Mouse (Mus musculus): ENCODE results near the gene Rpl27. TPM values are rescaled to one million over a fixed set of nuclear protein-coding genes. Genes with fewer than 3 reads are reported as not detected.
"Not testable (repeated sequence)": the region's sequence is repeated elsewhere in the genome, so short reads cannot be mapped to it uniquely, and the experiment has no call there.

Rpl27 gene
- polyA plus RNA-seq, 1 experiment from 2014 or later: 310 TPM

DNA sequence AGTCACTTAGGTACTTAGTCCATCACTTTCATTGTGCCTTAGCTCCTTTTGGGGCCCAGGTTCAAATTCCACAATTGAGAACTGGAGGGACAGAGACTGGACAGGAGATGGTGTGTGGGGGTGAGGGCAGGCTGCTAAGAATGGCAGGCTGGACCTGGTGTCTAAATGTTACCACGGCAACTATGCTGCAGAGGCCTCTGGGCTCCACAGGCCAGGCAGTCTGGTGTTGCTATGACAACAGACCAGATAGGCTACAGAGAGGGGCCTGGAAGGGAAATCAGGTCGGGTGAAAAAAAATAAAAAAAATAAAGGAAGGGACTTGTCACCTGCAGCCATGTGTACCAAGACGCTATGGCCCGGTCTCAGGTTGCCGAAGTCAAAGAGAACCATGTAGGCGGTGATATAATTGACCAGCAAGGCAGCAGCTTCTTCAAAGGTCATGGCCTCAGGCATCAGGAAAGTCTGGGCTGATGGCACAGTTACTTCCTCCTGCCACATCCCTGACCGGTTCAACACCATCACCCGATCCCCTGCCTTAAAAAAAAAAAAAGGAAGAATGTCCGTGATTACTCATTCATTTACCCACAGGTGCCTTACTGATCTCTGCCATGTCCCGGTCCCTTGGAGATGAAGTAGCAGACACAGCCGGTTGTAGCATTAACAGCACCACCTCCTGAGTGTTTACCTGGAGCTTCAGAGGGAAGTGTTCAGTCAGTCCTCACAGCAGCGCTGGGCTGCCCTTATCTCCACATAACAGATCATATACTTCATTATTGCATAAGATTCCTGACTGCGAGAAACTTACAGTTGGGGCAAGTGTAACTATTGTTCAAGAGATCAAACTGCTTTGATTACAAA, 20.7 kb downstream of the Rpl27 start:
- peak; percentile 53; the same call in 1 of the 2 replicates for ATAC-seq
- H3K4me1 ChIP-seq (replicated peaks): peaks cover 53% of the 10 kb centered on the region
- H3K4me2 ChIP-seq (replicated peaks): peak overlapping the region; percentile 82
- H3K27ac ChIP-seq: peak overlapping the region; percentile 63
- peak overlapping the region; percentile 44 for H3K9ac ChIP-seq (replicated peaks)
- H3K9me3 ChIP-seq: no peaks in the 10 kb centered on the region
- WGBS: 25% methylated on average over 13 of the region's 13 CpGs
- H3K4me3 ChIP-seq (replicated peaks): peak overlapping the region; percentile 95
- peaks cover 48% of the 10 kb centered on the region for H3K36me3 ChIP-seq
- no peaks in the 10 kb centered on the region for H3K27me3 ChIP-seq

DNA sequence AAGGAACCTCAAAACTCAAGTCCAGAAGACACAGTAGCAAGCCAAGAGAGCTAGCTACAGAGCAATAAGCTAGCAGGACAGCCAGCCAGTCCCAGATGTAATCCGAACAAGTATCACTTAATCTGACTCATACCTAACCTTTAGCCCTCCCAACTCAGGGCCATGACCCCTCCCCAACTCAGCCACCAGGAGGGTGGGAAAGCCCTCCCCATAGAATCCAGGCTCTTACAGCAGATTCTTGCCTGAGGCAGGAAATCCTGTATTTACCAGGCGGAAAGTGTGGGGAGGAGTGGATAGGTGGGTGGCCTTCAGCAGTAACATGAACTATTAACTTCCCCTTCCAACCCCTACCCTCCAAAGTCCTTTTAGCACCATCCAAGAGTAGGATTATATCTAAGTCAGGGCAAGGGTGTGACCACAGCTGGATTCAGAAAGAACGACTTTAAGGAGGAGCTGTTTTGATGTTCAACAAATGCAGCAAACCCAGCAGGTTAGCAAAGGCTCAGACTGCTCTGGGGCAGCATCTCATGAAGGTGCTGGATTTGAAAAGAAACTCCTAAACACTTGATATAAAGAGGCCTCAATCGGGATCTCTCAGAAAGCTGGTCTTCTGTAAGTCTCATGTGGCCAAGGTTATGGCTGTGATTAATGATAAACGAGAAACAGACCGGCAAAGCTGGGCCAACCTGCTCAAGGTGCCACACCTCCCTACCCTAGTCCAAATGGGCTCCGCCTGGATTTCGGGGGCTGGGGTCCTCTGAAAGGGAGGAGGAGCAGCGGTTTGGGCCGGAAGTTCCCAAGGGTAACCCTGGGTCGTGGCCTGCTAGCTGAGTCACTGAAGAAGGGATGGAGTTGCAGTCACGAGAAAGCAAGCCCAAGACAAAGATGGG, 22.4 kb downstream of the Rpl27 start, which contains the start of gene Rnd2:
Gene Rnd2, plus strand, starts transcription at position 789 of the 890 bp plus-strand sequence.
- H3K4me3 ChIP-seq (replicated peaks): peak within 1 kb of the TSS; percentile 95
- WGBS: 14% methylated on average over 12 of the region's 12 CpGs
- H3K9ac ChIP-seq (replicated peaks): peak within 1 kb of the TSS; percentile 95
- H3K27me3 ChIP-seq: no peaks in the 10 kb centered on the region
- no peaks in the 10 kb centered on the region for H3K9me3 ChIP-seq
- peaks cover 32% of the 10 kb centered on the region for H3K36me3 ChIP-seq
- H3K4me1 ChIP-seq (replicated peaks): peaks cover 62% of the 10 kb centered on the region
- no peak for ATAC-seq
- peak within 1 kb of the TSS; percentile 94 for H3K27ac ChIP-seq
- peak within 1 kb of the TSS; percentile 82 for H3K4me2 ChIP-seq (replicated peaks)

GRCm38 (mm10) chr11:101465101-101465868, 23.2 kb downstream of the Rpl27 start:
- H3K4me3 ChIP-seq (replicated peaks): peak overlapping the region; percentile 95
- H3K27ac ChIP-seq: peak overlapping the region; percentile 94
- peak overlapping the region; percentile 95 for H3K9ac ChIP-seq (replicated peaks)
- H3K4me2 ChIP-seq (replicated peaks): peak overlapping the region; percentile 82
- 2% methylated on average over 51 of the region's 51 CpGs for WGBS
- peaks cover 65% of the 10 kb centered on the region for H3K4me1 ChIP-seq (replicated peaks)
- H3K27me3 ChIP-seq: no peaks in the 10 kb centered on the region
- no peaks in the 10 kb centered on the region for H3K9me3 ChIP-seq
- peak; percentile 38 for ATAC-seq
- H3K36me3 ChIP-seq: peaks cover 24% of the 10 kb centered on the region

DNA sequence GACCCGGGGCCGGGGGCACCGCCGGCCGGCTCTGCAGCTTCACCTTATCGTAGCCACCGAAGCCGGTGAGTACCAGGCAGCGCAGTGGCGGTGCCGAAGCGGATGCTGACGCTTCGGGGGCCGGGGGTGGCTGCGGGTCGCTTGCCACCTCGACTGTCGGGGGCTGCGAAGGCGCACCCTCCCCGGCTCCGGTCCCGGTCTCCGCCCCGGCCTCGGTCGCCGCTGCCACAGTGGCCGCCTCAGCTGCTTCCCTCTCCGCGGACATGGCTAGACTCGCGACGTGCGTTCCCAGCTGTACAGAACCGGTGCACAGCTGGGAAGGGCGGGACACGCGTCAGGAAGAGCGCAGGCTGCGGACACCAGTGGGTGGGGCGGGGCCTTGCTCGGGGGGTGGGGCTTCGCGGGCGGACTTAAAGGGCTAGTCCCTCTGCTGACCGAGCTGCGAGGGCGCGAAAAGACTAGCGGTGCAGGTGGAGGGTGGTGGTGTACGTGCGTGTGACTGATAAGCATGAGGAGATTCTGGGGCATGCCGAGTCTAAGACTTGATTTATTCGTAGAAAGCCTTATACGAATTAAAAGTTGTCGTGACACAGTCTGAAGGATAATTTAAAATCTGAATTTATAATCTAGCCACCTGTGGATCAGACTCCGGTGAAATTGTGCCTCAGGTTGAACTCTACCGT, 23.9 kb downstream of the Rpl27 start, which contains the start of gene Vat1:
Gene Vat1, minus strand, starts transcription at position 362 of the 683 bp plus-strand sequence.
- peaks cover 22% of the 10 kb centered on the region for H3K36me3 ChIP-seq
- no peaks in the 10 kb centered on the region for H3K9me3 ChIP-seq
- peaks cover 72% of the 10 kb centered on the region for H3K4me1 ChIP-seq (replicated peaks)
- H3K4me3 ChIP-seq (replicated peaks): peak within 1 kb of the TSS; percentile 95
- peak within 1 kb of the TSS; percentile 82 for H3K4me2 ChIP-seq (replicated peaks)
- H3K27me3 ChIP-seq: no peaks in the 10 kb centered on the region
- peak; percentile 60 for ATAC-seq
- peak within 1 kb of the TSS; percentile 94 for H3K27ac ChIP-seq
- peak within 1 kb of the TSS; percentile 95 for H3K9ac ChIP-seq (replicated peaks)
- WGBS: 1% methylated on average over 60 of the region's 60 CpGs

DNA sequence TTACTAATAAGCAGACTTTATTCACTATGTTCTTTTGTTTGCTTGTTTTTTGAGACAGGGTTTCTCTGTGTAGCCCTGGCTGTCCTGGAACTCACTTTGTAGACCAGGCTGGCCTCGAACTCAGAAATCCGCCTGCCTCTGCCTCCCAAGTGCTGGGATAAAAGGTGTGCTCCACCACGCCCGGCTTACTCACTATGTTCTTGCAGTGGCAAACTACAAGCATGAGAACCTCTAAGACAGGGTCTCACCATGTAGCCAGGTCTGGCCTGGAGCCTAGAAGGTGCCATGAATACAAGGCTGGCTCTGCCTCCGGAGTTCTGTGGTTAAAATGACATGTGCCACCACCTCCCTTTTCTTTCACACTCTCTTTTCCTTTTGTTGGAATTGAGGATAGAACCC, 24.5 kb downstream of the Rpl27 start:
- H3K4me2 ChIP-seq (replicated peaks): peak overlapping the region; percentile 82
- not testable (repeated sequence) for H3K9me3 ChIP-seq, H3K27me3 ChIP-seq, ATAC-seq
- WGBS: 52% methylated on average over 5 of the region's 5 CpGs
- H3K27ac ChIP-seq: peak overlapping the region; percentile 94; the same call in 1 of the 2 replicates
- peak overlapping the region; percentile 95; the same call in 1 of the 2 replicates for H3K9ac ChIP-seq (replicated peaks)
- peak overlapping the region; percentile 95 for H3K4me3 ChIP-seq (replicated peaks)
- H3K36me3 ChIP-seq: peaks cover 22% of the 10 kb centered on the region
- H3K4me1 ChIP-seq (replicated peaks): peaks cover 78% of the 10 kb centered on the region

DNA sequence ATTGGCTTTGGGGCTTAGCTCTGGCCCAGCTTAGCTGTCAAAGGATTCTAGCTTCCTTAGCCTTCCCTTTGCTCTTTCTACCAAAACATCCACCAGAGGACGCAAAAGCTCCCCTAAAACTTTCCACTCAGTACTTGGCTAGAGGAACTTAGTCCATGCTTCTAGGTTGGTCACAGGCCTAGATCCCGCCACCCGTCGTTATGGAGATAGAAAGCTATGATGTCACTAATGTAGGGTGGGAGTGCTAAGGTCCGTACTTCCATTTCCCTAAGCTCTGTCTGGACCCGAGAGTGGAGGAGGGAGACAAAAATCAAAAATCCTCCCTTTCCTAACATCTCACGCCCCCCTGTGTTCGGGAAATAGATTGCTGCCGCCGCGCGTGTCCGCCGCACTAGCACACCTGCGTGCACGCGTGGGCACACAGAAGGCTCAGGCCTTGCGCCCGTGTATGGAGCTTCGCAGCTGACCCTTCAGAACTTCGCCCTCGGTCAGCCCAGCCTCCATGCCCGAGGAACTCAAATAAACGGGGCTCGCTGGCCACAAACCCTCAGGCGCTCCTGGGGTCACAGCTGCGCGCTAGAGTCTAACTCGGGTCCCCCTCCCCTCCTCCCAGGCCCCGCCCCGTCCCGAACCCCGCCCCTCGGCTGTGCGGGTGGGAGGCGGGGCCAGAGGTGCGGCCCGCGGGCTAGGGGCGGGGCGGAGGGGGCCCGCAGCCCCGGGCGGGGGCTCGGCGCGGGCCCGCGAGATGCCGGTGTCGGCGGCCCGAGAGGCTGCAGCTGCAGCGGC, 25.6 kb downstream of the Rpl27 start:
- no peaks in the 10 kb centered on the region for H3K9me3 ChIP-seq
- peak overlapping the region; percentile 90 for H3K27ac ChIP-seq
- H3K36me3 ChIP-seq: peaks cover 17% of the 10 kb centered on the region
- peaks cover 80% of the 10 kb centered on the region for H3K4me1 ChIP-seq (replicated peaks)
- peak overlapping the region; percentile 79 for H3K4me3 ChIP-seq (replicated peaks)
- peak; percentile 51 for ATAC-seq
- peak overlapping the region; percentile 82 for H3K4me2 ChIP-seq (replicated peaks)
- no peaks in the 10 kb centered on the region for H3K27me3 ChIP-seq
- H3K9ac ChIP-seq (replicated peaks): peak overlapping the region; percentile 89
- WGBS: 1% methylated on average over 51 of the region's 54 CpGs

DNA sequence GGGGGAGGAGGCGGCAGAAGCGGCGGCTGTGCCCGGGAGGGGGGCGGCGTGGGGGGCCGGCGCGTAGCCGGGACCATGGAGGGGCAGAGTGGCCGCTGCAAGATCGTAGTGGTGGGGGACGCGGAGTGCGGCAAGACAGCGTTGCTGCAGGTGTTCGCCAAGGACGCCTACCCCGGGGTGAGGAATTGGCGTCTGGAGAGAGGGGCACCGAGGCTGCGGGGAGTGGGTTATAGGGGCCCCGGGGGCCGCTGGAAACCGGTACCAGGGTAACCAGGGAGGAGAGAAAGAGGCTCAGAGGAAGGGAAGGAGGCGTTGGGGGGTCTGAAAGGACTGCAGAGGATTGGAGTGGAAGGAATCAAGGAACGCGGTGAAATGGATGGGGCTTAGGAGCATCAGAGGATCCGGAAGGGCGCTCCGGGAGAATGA, 26.2 kb downstream of the Rpl27 start:
- Histone ChIP-seq H3K4me3 (replicated peaks) (peak overlapping the region; percentile 79), H3K9me3 (no peaks in the 10 kb centered on the region), H3K27ac (peak overlapping the region; percentile 90), H3K4me1 (replicated peaks) (peaks cover 77% of the 10 kb centered on the region), H3K4me2 (replicated peaks) (peak overlapping the region; percentile 82), H3K9ac (replicated peaks) (peak overlapping the region; percentile 89), H3K27me3 (no peaks in the 10 kb centered on the region), H3K36me3 (peaks cover 17% of the 10 kb centered on the region)
- under 1% methylated on average over 29 of the region's 31 CpGs for WGBS
- peak; percentile 44 for ATAC-seq

DNA sequence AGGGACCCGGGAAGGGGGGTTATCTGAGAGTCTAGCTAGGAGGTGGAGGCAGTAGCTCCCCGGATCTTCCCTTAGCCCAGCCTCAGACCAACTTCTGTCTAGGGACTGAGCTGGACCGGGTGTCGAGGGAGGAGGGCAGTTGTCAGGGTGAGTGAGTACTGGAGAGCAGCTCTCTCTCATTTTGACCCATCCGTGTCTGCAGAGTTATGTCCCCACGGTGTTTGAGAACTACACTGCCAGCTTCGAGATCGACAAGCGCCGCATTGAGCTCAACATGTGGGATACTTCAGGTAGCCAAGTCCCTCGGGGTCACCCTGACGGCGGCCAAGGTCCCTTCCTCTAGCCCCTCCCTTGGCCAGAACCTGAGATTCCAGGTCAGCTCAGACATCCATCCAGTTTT, 26.6 kb downstream of the Rpl27 start:
- H3K9ac ChIP-seq (replicated peaks): peak overlapping the region; percentile 89
- peak overlapping the region; percentile 79 for H3K4me3 ChIP-seq (replicated peaks)
- peak overlapping the region; percentile 82 for H3K4me2 ChIP-seq (replicated peaks)
- H3K9me3 ChIP-seq: no peaks in the 10 kb centered on the region
- 0 out of 2 replicates have a peak, but pooled peaks have one; percentile 14 for ATAC-seq
- peaks cover 17% of the 10 kb centered on the region for H3K36me3 ChIP-seq
- peak overlapping the region; percentile 90 for H3K27ac ChIP-seq
- peaks cover 72% of the 10 kb centered on the region for H3K4me1 ChIP-seq (replicated peaks)
- H3K27me3 ChIP-seq: no peaks in the 10 kb centered on the region
- 3% methylated on average over 13 of the region's 13 CpGs for WGBS

- H3K27ac ChIP-seq: peak overlapping the region; percentile 90
- no peaks in the 10 kb centered on the region for H3K27me3 ChIP-seq
- peak overlapping the region; percentile 89 for H3K9ac ChIP-seq (replicated peaks)
- peaks cover 70% of the 10 kb centered on the region for H3K4me1 ChIP-seq (replicated peaks)
- peaks cover 17% of the 10 kb centered on the region for H3K36me3 ChIP-seq
- no peak for ATAC-seq
- no peaks in the 10 kb centered on the region for H3K9me3 ChIP-seq
- H3K4me2 ChIP-seq (replicated peaks): peak overlapping the region; percentile 82
- WGBS: 74% methylated on average over 4 of the region's 4 CpGs
- peak overlapping the region; percentile 79 for H3K4me3 ChIP-seq (replicated peaks)
These were observed 27.1 kb downstream of the Rpl27 start for GRCm38 (mm10) chr11:101469155-101469554.

DNA sequence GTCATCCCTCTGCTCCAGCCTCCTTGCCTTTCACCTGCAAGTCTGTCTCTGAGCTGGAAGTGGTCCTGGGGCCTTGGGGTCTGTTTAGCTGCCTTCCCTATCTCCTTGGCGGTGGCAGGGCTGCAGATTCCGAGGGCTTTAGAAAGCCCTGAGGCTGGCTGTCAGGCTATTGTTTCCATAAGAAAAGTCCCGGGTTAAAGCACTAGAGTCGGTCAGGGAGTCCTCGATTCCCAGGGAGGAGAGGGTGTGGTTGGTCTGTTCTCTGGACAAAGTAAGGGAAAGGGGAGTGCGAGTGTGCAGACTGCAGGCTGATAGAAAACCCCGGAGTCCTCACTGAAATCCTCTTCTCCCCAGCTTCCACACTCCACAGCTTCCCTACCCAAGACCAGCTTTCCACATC, 28.1 kb downstream of the Rpl27 start:
- no peak for ATAC-seq
- Histone ChIP-seq H3K27ac (peak overlapping the region; percentile 9; the same call in 1 of the 2 replicates), H3K9ac (replicated peaks) (peak overlapping the region; percentile 39; the same call in 1 of the 2 replicates), H3K36me3 (peaks cover 17% of the 10 kb centered on the region), H3K4me2 (replicated peaks) (peak overlapping the region; percentile 39), H3K4me1 (replicated peaks) (peaks cover 64% of the 10 kb centered on the region), H3K27me3 (no peaks in the 10 kb centered on the region), H3K4me3 (replicated peaks) (peak overlapping the region; percentile 18), H3K9me3 (no peaks in the 10 kb centered on the region)
- 10% methylated on average over 7 of the region's 7 CpGs for WGBS
